Mouse (Mus musculus) bone marrow, adult 2 months (tissue): ENCODE data around the gene Rpp21.

ENCODE experiments used
- CTCF ChIP-seq: fragments of 200-500 bp; IDR thresholded peaks from 2 replicates; pipeline ENCODE4 v1.5.1; 2011; ENCODE audit warnings: low read length, control low read depth; ENCODE audit not compliant: control insufficient read depth, insufficient read depth
- POLR2A ChIP-seq: fragments of 200-500 bp; IDR thresholded peaks from 2 replicates; pipeline ENCODE4 v1.6.1; 2011; ENCODE audit warnings: low read depth, mild to moderate bottlenecking, control low read depth, low read length, borderline replicate concordance; ENCODE audit not compliant: control insufficient read depth

DNA sequence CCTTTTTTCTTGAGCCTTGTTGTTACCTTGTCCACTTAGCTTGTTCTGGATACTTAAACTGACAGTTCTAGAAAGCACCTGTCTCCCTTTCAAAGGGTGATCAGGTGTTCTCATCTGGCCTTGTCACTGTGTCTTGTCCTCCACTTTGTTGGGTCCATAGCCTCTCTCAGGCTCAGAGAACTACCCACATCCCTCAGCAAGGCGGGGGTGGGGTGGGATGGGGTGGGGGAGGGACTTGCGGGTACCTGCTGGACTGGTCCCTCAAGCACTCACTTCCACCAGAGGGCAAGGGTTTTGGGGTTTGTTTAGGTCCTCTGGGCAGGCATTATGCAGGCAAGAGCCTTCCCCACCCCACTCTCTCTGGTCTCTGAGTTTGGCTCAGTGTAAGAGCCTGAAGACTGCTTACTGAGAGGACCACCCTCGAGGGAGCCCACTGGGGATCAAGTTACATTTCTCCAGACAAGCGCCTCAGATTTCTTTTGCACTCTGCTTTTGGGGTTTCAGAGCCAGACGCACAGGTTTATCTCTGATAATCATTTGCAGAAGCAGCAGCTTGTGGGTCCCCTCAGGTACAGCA, 17.1 kb downstream of the Rpp21 start:
- no peak for TF ChIP-seq POLR2A
- TF ChIP-seq CTCF, result no peak
